Mouse (Mus musculus): ENCODE data around the gene Aox2.

GRCm38 (mm10) chr1:58235405-58235804 lies 42.7 kb upstream of the Aox2 start:
- no peak for TF ChIP-seq CTCF (IDR thresholded peaks at IDR 0.05; ENCODE audit: low read depth, low read length)
- TF ChIP-seq TAL1 (conservative IDR thresholded peaks at IDR 0.05; ENCODE audit: low read depth, low read length), result no peak
- no peak for TF ChIP-seq POLR2AphosphoS5 (IDR thresholded peaks at IDR 0.05; ENCODE audit: insufficient replicate concordance, low read depth, low read length)

All from G1E (cell line).